Mouse (Mus musculus): ENCODE measurements around the gene Bcas3.

DNA sequence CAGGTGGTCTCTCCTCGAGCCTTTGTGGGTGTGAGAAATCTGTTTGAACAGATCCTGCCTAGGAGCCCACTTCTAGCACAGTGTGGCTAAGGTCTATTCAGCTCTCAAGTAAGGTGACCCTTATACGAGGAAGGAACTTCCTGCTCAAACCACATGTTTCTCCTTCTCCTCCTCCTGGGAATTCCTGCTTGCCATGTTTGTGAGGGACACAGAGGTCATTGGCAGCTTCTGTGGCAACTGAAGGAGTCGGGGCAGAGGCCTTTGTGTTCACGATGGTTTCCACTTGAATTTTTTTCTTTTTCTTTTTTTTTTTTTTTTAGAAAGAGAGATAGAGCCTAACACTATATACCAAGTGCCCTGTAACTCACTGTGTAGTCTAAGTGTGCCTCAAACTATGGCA is 420.4 kb downstream of the Bcas3 start:
- no peak for TF ChIP-seq POLR2A (IDR thresholded peaks at IDR 0.05; ENCODE audit: insufficient read depth, low read length)
- TF ChIP-seq EP300 (IDR thresholded peaks at IDR 0.05; ENCODE audit: insufficient read depth, low read depth, low read length) = no peak
- TF ChIP-seq CTCF (IDR thresholded peaks at IDR 0.05; ENCODE audit: low read depth, low read length) = no peak
